Mouse (Mus musculus) liver, embryonic 16.5 days (tissue): ENCODE results near the gene F12. TPM values are rescaled to one million over a fixed set of nuclear protein-coding genes. Genes with fewer than 3 reads are reported as not detected.

Experiments used
- ATAC-seq: fragments of 200-750 bp; cut with Nextera tagmentation; 2 replicates; pipeline ENCODE4 v1.8.0; 2017; ENCODE audit warnings: low read depth, mild to moderate bottlenecking, moderate number of reproducible peaks, moderate library complexity
- H3K27ac ChIP-seq: fragments of 300-500 bp; sonication (generic); 2 replicates; pipeline ENCODE4 v1.5.1; 2014; ENCODE audit warnings: mild to moderate bottlenecking, low read length
- H3K27me3 ChIP-seq: fragments of 300-500 bp; sonication (generic); 2 replicates; pipeline ENCODE4 v1.6.1; 2014; ENCODE audit warnings: low read depth, low read length, mixed read lengths; ENCODE audit not compliant: control insufficient read depth, insufficient read depth
- H3K36me3 ChIP-seq: fragments of 300-500 bp; sonication (generic); 2 replicates; pipeline ENCODE4 v1.6.1; 2014; ENCODE audit warnings: mild to moderate bottlenecking; ENCODE audit not compliant: control insufficient read depth, insufficient read depth
- H3K4me1 ChIP-seq: fragments of 300-500 bp; sonication (generic); 2 replicates; pipeline ENCODE4 v1.6.1; 2014; ENCODE audit warnings: low read depth, low read length, mixed read lengths; ENCODE audit not compliant: control insufficient read depth
- H3K4me2 ChIP-seq: fragments of 300-500 bp; sonication (generic); 2 replicates; pipeline ENCODE4 v1.6.1; 2014; ENCODE audit warnings: low read depth, low read length, mixed read lengths
- H3K4me3 ChIP-seq: fragments of 300-500 bp; sonication (generic); 2 replicates; pipeline ENCODE4 v1.5.1; 2014; ENCODE audit warnings: low read depth, mild to moderate bottlenecking, low read length
- H3K9ac ChIP-seq: fragments of 300-500 bp; sonication (generic); 2 replicates; pipeline ENCODE4 v1.6.1; 2014; ENCODE audit warnings: low read depth, low read length
- H3K9me3 ChIP-seq: fragments of 300-500 bp; sonication (generic); replicated peaks from 2 replicates; pipeline ENCODE4 v1.6.1; 2016; ENCODE audit warnings: low read length; ENCODE audit not compliant: control insufficient read depth
- WGBS: fragments of 180-500 bp; shearing (Covaris S2); extraction: QIAGEN DNeasy Blood & Tissue Kit; methylation state at CpG from one replicate; pipeline ENCODE4 v1.1.7; 2014; ENCODE audit not compliant: insufficient replicate concordance; 5-methylcytosine and 5-hydroxymethylcytosine counted together
- polyA plus RNA-seq: library from polyadenylated mRNA; unstranded; fragments of >200 nt; fragmentation: Nextera tagmentation; extraction: Ambion mirVana; gene quantifications from 2 replicates; pipeline ENCODE4 v1.2.1, GENCODE M21; 2015

F12 gene
- polyA plus RNA-seq = 147 and 184 TPM in 2 replicates

GRCm38 (mm10) chr13:55426613-55427012 is at the start of gene F12:
Gene F12 (minus strand): TSS chr13:55426793.
- peak within 1 kb of the TSS; percentile 46 for H3K4me3 ChIP-seq

GRCm38 (mm10) chr13:55476256-55476655 is 49.7 kb upstream of the F12 start:
- Histone ChIP-seq H3K4me3 (no peak overlapping the region), H3K27ac (no peak overlapping the region), H3K9me3 (no peaks in the 10 kb centered on the region), H3K4me2 (no peak overlapping the region), H3K36me3 (no peaks in the 10 kb centered on the region), H3K4me1 (peaks cover 13% of the 10 kb centered on the region), H3K9ac (no peak overlapping the region), H3K27me3 (peaks cover 44% of the 10 kb centered on the region)
- ATAC-seq = no peak
- 77% methylated on average over 8 of the region's 8 CpGs for WGBS

More at GRCm38 (mm10) chr13:55426613-55427012, at the start of gene F12:
- peak within 1 kb of the TSS; percentile 22 for H3K9ac ChIP-seq
- H3K27me3 ChIP-seq = peaks cover 5% of the 10 kb centered on the region
- H3K9me3 ChIP-seq = no peaks in the 10 kb centered on the region
- 70% methylated on average over 10 of the region's 10 CpGs for WGBS
- peak within 1 kb of the TSS; percentile 43 for H3K4me2 ChIP-seq
- H3K27ac ChIP-seq = no peak within 1 kb of the TSS
- peak; percentile 37; the same call in 1 of the 2 replicates for ATAC-seq
- no peaks in the 10 kb centered on the region for H3K36me3 ChIP-seq
- no peaks in the 10 kb centered on the region; the same call in none of the 2 replicates for H3K4me1 ChIP-seq

GRCm38 (mm10) chr13:55475750-55476149 is 49.2 kb upstream of the F12 start:
- no peak overlapping the region for H3K4me2 ChIP-seq
- no peak overlapping the region for H3K4me3 ChIP-seq
- ATAC-seq = no peak
- H3K27ac ChIP-seq = no peak overlapping the region
- H3K4me1 ChIP-seq = peaks cover 16% of the 10 kb centered on the region
- H3K9ac ChIP-seq = no peak overlapping the region
- WGBS = 74% methylated on average over 5 of the region's 5 CpGs
- H3K9me3 ChIP-seq = no peaks in the 10 kb centered on the region
- H3K36me3 ChIP-seq = no peaks in the 10 kb centered on the region
- peaks cover 49% of the 10 kb centered on the region for H3K27me3 ChIP-seq

- Histone ChIP-seq H3K36me3 (no peaks in the 10 kb centered on the region), H3K9me3 (no peaks in the 10 kb centered on the region), H3K4me3 (no peak overlapping the region), H3K27me3 (peaks cover 59% of the 10 kb centered on the region), H3K27ac (no peak overlapping the region), H3K4me2 (no peak overlapping the region), H3K4me1 (peaks cover 16% of the 10 kb centered on the region), H3K9ac (no peak overlapping the region)
- no peak for ATAC-seq
- WGBS = 50% methylated on average over 5 of the region's 5 CpGs
These were observed 48.1 kb upstream of the F12 start for GRCm38 (mm10) chr13:55474621-55475069.

- Histone ChIP-seq H3K27ac (no peak overlapping the region), H3K9ac (no peak overlapping the region), H3K9me3 (no peaks in the 10 kb centered on the region), H3K27me3 (peaks cover 65% of the 10 kb centered on the region), H3K4me3 (no peak overlapping the region), H3K36me3 (no peaks in the 10 kb centered on the region), H3K4me1 (peaks cover 16% of the 10 kb centered on the region), H3K4me2 (no peak overlapping the region)
- no peak for ATAC-seq
- WGBS = 56% methylated on average over 11 of the region's 11 CpGs
These were observed 47.4 kb upstream of the F12 start for GRCm38 (mm10) chr13:55473961-55474360.

- no peaks in the 10 kb centered on the region for H3K36me3 ChIP-seq
- H3K4me2 ChIP-seq = peak overlapping the region; percentile 85
- H3K27ac ChIP-seq = no peak overlapping the region
- peak overlapping the region; percentile 28; the same call in 1 of the 2 replicates for H3K9ac ChIP-seq
- no peaks in the 10 kb centered on the region for H3K9me3 ChIP-seq
- 17% methylated on average over 18 of the region's 18 CpGs for WGBS
- H3K4me3 ChIP-seq = peak overlapping the region; percentile 62
- peaks cover 16% of the 10 kb centered on the region for H3K4me1 ChIP-seq
- H3K27me3 ChIP-seq = peaks cover 68% of the 10 kb centered on the region
- no peak for ATAC-seq
These were observed 46.7 kb upstream of the F12 start for GRCm38 (mm10) chr13:55473076-55473831.

- Histone ChIP-seq H3K36me3 (no peaks in the 10 kb centered on the region), H3K27ac (no peak overlapping the region), H3K9ac (peak overlapping the region; percentile 28), H3K4me2 (peak overlapping the region; percentile 85), H3K27me3 (peaks cover 71% of the 10 kb centered on the region), H3K4me3 (peak overlapping the region; percentile 62), H3K9me3 (no peaks in the 10 kb centered on the region), H3K4me1 (peaks cover 16% of the 10 kb centered on the region)
- ATAC-seq = 0 out of 2 replicates have a peak, but pooled peaks have one; percentile 24
- WGBS = under 1% methylated on average over 100 of the region's 103 CpGs
These were observed 45.8 kb upstream of the F12 start for GRCm38 (mm10) chr13:55472132-55473022.

- Histone ChIP-seq H3K4me3 (peak overlapping the region; percentile 62), H3K27me3 (peaks cover 71% of the 10 kb centered on the region), H3K27ac (no peak overlapping the region), H3K9me3 (no peaks in the 10 kb centered on the region), H3K4me2 (peak overlapping the region; percentile 85), H3K36me3 (no peaks in the 10 kb centered on the region), H3K4me1 (peaks cover 16% of the 10 kb centered on the region), H3K9ac (peak overlapping the region; percentile 38)
- 0% methylated on average over 30 of the region's 31 CpGs for WGBS
- ATAC-seq = no peak
These were observed 45.2 kb upstream of the F12 start for GRCm38 (mm10) chr13:55471819-55472131.
